Mouse (Mus musculus) cortical plate, adult 2 months (tissue): ENCODE data around the gene Tle4.

Experiments used
- CTCF ChIP-seq: fragments of 200-500 bp; IDR thresholded peaks from 2 replicates; pipeline ENCODE4 v1.5.1; 2011; ENCODE audit warnings: mild to moderate bottlenecking, control low read depth, low read length; ENCODE audit not compliant: insufficient read depth; ENCODE audit errors: extremely low read depth
- POLR2A ChIP-seq: fragments of 200-500 bp; IDR thresholded peaks from 2 replicates; pipeline ENCODE4 v1.6.1; 2011; ENCODE audit warnings: mild to moderate bottlenecking, low read length, control low read depth; ENCODE audit not compliant: insufficient read depth; ENCODE audit errors: extremely low read depth

DNA sequence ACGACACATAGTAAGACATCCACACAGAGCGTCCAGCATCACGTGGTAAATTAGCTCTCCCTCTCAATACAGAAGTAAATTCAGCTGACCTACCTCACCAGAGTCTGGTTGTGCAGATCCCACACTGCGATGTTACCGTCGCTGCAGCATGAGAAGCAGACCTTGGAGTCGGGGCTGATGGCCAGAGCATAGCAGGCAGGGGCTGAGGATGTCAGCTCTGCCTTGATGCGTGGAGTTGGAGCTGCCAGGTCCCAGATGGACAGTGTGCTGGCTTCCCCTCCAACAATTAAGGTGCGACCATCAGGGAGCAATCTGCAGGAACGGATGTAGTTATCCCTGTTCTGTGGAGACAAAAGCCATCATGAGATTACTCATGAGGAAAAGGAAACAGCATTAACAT lies 144.4 kb downstream of the Tle4 start:
- no peak for TF ChIP-seq POLR2A
- no peak for TF ChIP-seq CTCF
